Mouse (Mus musculus) embryonic facial prominence, embryonic 10.5 days (tissue): ENCODE results near the gene Cxcl10. TPM values are rescaled to one million over a fixed set of nuclear protein-coding genes. Genes with fewer than 3 reads are reported as not detected.

Source experiments
- DNase-seq: peaks from one replicate; pipeline ENCODE4 v3.0.0-alpha.2; 2017; ENCODE audit warnings: low spot score
- H3K27ac ChIP-seq: fragments of 300-500 bp; sonication (generic); replicated peaks from 2 replicates; pipeline ENCODE4 v1.5.1; 2016; ENCODE audit warnings: mild to moderate bottlenecking
- H3K27me3 ChIP-seq: fragments of 300-500 bp; sonication (generic); replicated peaks from 2 replicates; pipeline ENCODE4 v1.6.1; 2016; ENCODE audit warnings: low read depth, mild to moderate bottlenecking; ENCODE audit not compliant: poor library complexity, severe bottlenecking
- H3K36me3 ChIP-seq: fragments of 300-500 bp; sonication (generic); replicated peaks from 2 replicates; pipeline ENCODE4 v1.6.1; 2016; ENCODE audit warnings: mild to moderate bottlenecking, moderate library complexity
- H3K4me1 ChIP-seq: fragments of 300-500 bp; sonication (generic); 2 replicates; pipeline ENCODE4 v1.6.1; 2016
- H3K4me3 ChIP-seq: fragments of 300-500 bp; sonication (generic); 2 replicates; pipeline ENCODE4 v1.5.1; 2016; ENCODE audit warnings: mild to moderate bottlenecking, moderate library complexity
- H3K9me3 ChIP-seq: fragments of 300-500 bp; sonication (generic); 2 replicates; pipeline ENCODE4 v1.6.1; 2016; ENCODE audit warnings: mild to moderate bottlenecking
- WGBS: fragments of 180-500 bp; shearing (Covaris S2); methylation state at CpG from one replicate; pipeline ENCODE4 v1.1.7; 2016; 5-methylcytosine and 5-hydroxymethylcytosine counted together
- polyA plus RNA-seq: library from polyadenylated mRNA; unstranded; fragments of >200 nt; fragmentation: Nextera tagmentation; extraction: Ambion mirVana; gene quantifications from 2 replicates; pipeline ENCODE4 v1.2.1, GENCODE M21; 2016

Gene Cxcl10
- polyA plus RNA-seq, 1 experiment from 2014 or later = 0.14 TPM

DNA sequence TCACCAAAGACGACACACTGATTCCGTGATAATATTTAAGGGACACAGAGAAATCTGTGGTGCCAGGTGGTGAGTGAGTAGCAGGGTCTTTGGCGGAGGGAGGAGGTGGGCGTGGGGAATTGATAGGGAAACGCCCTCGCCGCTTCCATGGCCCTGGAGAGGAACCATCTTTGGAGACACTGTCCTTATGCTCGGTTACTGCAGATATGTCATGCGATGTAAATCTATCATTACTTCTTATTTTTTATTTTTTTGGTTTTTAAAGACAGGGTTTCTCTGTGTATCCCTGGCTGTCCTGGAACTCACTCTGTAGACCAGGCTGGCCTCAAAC, 33.6 kb upstream of the Cxcl10 start:
- WGBS = 64% methylated on average over 9 of the region's 9 CpGs
- Histone ChIP-seq H3K36me3 (no peaks in the 10 kb centered on the region), H3K27me3 (no peaks in the 10 kb centered on the region), H3K27ac (no peak overlapping the region), H3K4me1 (0 out of 2 replicates have a peak, but pooled peaks cover 6% of the 10 kb centered on the region), H3K9me3 (no peaks in the 10 kb centered on the region), H3K4me3 (no peak overlapping the region)
- no peak for DNase-seq

- WGBS = 40% methylated on average over 12 of the region's 12 CpGs
Measured at GRCm38 (mm10) chr5:92381550-92382348, 33.1 kb upstream of the Cxcl10 start.

DNA sequence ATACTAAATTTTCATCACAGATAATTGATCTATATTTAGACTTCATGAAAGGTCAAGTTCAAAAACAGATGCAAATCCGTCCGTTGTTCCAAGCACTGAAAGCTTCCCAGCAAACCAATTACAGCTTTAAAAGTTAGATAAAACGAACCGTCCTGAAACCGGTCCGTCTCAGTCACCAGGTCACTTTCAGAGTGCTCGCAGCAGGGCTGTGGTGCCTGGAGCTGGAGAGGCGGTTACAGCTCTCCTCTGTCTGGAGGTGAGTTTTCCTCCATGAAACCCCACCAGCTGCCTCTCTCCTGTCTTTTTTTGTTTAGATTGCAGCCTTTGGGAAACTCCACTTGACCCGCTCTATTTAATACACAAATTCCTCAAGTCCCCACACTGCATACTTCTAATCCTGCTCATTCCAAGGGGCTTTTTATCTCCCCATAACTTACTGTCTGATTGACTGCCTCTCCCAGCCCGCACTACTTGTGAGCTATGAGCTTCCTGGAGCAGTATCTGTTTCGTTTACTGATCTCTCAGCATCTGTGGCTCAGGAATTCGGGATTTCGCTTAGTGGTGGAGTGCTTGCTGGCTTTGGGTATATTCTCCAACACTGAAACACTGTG, 28.2 kb upstream of the Cxcl10 start:
- Histone ChIP-seq H3K27ac (peak overlapping the region; percentile 24; the same call in 1 of the 2 replicates), H3K4me1 (peaks cover 15% of the 10 kb centered on the region), H3K36me3 (no peaks in the 10 kb centered on the region), H3K4me3 (no peak overlapping the region), H3K27me3 (0 out of 2 replicates have a peak, but pooled peaks cover 4% of the 10 kb centered on the region), H3K9me3 (no peaks in the 10 kb centered on the region)
- no peak for DNase-seq
- WGBS = 38% methylated on average over 13 of the region's 13 CpGs

More at GRCm38 (mm10) chr5:92381550-92382348, 33.1 kb upstream of the Cxcl10 start:
- H3K4me3 ChIP-seq = no peak overlapping the region
- H3K36me3 ChIP-seq = no peaks in the 10 kb centered on the region
- no peaks in the 10 kb centered on the region for H3K27me3 ChIP-seq
- peaks cover 10% of the 10 kb centered on the region; the same call in 1 of the 2 replicates for H3K4me1 ChIP-seq
- no peak overlapping the region for H3K27ac ChIP-seq
- H3K9me3 ChIP-seq = no peaks in the 10 kb centered on the region
- peak; percentile 74 for DNase-seq

- Histone ChIP-seq H3K9me3 (no peaks in the 10 kb centered on the region), H3K36me3 (no peaks in the 10 kb centered on the region), H3K27ac (no peak overlapping the region), H3K4me1 (peaks cover 18% of the 10 kb centered on the region), H3K4me3 (no peak overlapping the region), H3K27me3 (0 out of 2 replicates have a peak, but pooled peaks cover 4% of the 10 kb centered on the region)
- WGBS = 86% methylated on average over 17 of the region's 17 CpGs
- no peak for DNase-seq
Measured at GRCm38 (mm10) chr5:92375368-92375767, 26.7 kb upstream of the Cxcl10 start.

DNA sequence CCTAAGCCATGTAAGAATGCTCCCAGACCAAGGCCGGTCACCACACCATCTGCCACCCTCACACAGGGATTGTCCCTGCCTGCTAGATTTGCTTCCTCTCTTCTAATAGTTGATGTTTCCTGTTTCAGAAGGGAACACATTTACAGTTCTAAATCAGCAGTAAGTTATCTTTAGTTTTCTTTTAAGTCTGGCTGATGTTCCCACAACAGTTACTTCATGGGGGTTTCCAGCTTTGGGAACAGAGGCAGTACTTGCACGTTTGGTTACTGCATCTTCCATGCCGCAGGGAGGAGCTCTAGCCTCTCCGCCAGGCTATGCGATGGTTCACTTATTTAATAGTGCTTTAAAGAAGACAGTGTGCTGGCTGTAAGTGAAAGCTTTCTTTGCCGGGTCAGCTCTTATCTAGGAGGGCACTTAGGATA, 26.0 kb upstream of the Cxcl10 start:
- peaks cover 18% of the 10 kb centered on the region for H3K4me1 ChIP-seq
- no peak overlapping the region for H3K27ac ChIP-seq
- H3K9me3 ChIP-seq = no peaks in the 10 kb centered on the region
- no peaks in the 10 kb centered on the region for H3K36me3 ChIP-seq
- DNase-seq = no peak
- H3K27me3 ChIP-seq = 0 out of 2 replicates have a peak, but pooled peaks cover 4% of the 10 kb centered on the region
- WGBS = 78% methylated on average over 6 of the region's 6 CpGs
- no peak overlapping the region for H3K4me3 ChIP-seq

DNA sequence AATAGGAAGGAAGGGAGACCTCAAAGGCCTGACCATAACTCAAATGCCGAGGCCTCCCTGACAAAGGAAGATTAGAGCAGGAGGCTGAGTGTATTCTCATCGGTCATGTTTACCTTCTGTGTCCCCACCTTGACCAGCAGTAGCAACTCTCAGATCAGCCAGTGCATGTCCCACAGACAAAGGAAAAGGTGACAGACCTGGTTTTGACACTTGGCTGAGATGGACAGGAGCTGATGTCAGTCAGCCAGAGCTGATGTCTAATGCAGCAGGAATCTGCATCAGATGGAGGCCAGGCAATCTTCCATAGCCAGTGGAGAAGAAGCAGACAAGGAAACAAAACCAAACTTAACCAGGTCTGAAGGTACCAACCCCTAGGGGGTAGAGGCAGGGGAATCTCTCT, 23.9 kb upstream of the Cxcl10 start:
- Histone ChIP-seq H3K4me1 (peaks cover 20% of the 10 kb centered on the region), H3K4me3 (no peak overlapping the region), H3K27me3 (0 out of 2 replicates have a peak, but pooled peaks cover 4% of the 10 kb centered on the region), H3K27ac (no peak overlapping the region), H3K9me3 (no peaks in the 10 kb centered on the region), H3K36me3 (no peaks in the 10 kb centered on the region)
- 75% methylated on average over 2 of the region's 2 CpGs for WGBS
- DNase-seq = no peak

- 65% methylated on average over 14 of the region's 14 CpGs for WGBS
- H3K27ac ChIP-seq = no peak overlapping the region
Measured at GRCm38 (mm10) chr5:92371361-92371976, 22.8 kb upstream of the Cxcl10 start.

DNA sequence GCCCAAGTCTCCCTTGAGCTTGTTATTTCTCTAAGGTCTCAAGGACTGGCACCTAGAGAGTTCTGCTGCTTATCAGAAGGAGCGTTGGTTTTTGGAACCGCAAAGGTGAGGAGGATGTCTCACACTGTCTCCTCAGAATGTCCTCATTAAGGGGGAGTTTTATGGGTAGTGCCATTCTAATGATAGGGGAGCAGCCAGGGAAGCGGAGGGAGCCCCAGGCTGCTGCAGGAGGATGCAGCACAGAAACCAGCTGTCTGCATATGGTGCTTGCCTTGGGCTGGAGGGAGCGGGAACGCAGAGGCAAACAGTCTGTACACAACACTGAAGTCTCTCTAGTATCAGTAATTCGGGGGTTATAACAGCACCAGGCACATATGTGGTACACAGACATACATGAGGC, 22.2 kb upstream of the Cxcl10 start:
- Histone ChIP-seq H3K27me3 (0 out of 2 replicates have a peak, but pooled peaks cover 2% of the 10 kb centered on the region), H3K36me3 (no peaks in the 10 kb centered on the region), H3K4me1 (peaks cover 8% of the 10 kb centered on the region), H3K9me3 (no peaks in the 10 kb centered on the region), H3K4me3 (no peak overlapping the region), H3K27ac (no peak overlapping the region)
- WGBS = 84% methylated on average over 6 of the region's 6 CpGs
- DNase-seq = no peak

More at GRCm38 (mm10) chr5:92371361-92371976, 22.8 kb upstream of the Cxcl10 start:
- H3K4me3 ChIP-seq = no peak overlapping the region
- 0 out of 2 replicates have a peak, but pooled peaks cover 4% of the 10 kb centered on the region for H3K27me3 ChIP-seq
- H3K4me1 ChIP-seq = peaks cover 12% of the 10 kb centered on the region
- DNase-seq = no peak
- no peaks in the 10 kb centered on the region for H3K9me3 ChIP-seq
- H3K36me3 ChIP-seq = no peaks in the 10 kb centered on the region

GRCm38 (mm10) chr5:92370392-92370791, 21.7 kb upstream of the Cxcl10 start:
- H3K4me1 ChIP-seq = peaks cover 5% of the 10 kb centered on the region; the same call in 1 of the 2 replicates
- H3K27ac ChIP-seq = no peak overlapping the region
- H3K4me3 ChIP-seq = no peak overlapping the region
- DNase-seq = no peak
- no peaks in the 10 kb centered on the region for H3K9me3 ChIP-seq
- H3K27me3 ChIP-seq = 0 out of 2 replicates have a peak, but pooled peaks cover 4% of the 10 kb centered on the region
- 88% methylated on average over 6 of the region's 6 CpGs for WGBS
- H3K36me3 ChIP-seq = no peaks in the 10 kb centered on the region

GRCm38 (mm10) chr5:92369151-92369994, 20.7 kb upstream of the Cxcl10 start:
- H3K27ac ChIP-seq = no peak overlapping the region
- 0 out of 2 replicates have a peak, but pooled peaks cover 5% of the 10 kb centered on the region for H3K27me3 ChIP-seq
- no peaks in the 10 kb centered on the region for H3K9me3 ChIP-seq
- no peaks in the 10 kb centered on the region for H3K36me3 ChIP-seq
- no peak for DNase-seq
- H3K4me3 ChIP-seq = no peak overlapping the region
- WGBS = 81% methylated on average over 13 of the region's 13 CpGs
- peaks cover 5% of the 10 kb centered on the region; the same call in 1 of the 2 replicates for H3K4me1 ChIP-seq

DNA sequence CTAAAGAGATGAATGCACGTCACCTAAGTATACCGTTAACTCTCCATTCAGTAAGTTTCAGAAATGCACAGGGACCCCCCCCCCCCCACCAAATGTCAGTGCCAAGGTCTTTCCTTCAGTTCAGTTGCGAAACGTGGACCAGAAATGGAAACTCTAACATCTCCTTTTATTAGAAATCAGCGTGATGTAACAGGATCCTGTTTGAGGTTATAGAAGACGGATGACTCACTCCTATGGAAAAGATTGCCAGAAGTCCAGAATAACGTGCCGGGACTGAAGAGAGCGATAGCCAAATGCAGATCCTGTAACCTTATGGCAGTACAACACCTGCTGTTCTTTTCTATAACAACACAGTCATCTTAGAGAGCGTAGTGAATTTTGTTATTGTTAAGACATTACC, 19.7 kb upstream of the Cxcl10 start:
- 87% methylated on average over 10 of the region's 10 CpGs for whole genome bisulfite sequencing
- H3K9me3 ChIP-seq = no peaks in the 10 kb centered on the region
- DNase-seq = no peak
- 0 out of 2 replicates have a peak, but pooled peaks cover 5% of the 10 kb centered on the region for H3K27me3 ChIP-seq
- no peaks in the 10 kb centered on the region for H3K36me3 ChIP-seq
- H3K4me3 ChIP-seq = no peak overlapping the region
- H3K4me1 ChIP-seq = peaks cover 5% of the 10 kb centered on the region; the same call in 1 of the 2 replicates
- no peak overlapping the region for H3K27ac ChIP-seq

DNA sequence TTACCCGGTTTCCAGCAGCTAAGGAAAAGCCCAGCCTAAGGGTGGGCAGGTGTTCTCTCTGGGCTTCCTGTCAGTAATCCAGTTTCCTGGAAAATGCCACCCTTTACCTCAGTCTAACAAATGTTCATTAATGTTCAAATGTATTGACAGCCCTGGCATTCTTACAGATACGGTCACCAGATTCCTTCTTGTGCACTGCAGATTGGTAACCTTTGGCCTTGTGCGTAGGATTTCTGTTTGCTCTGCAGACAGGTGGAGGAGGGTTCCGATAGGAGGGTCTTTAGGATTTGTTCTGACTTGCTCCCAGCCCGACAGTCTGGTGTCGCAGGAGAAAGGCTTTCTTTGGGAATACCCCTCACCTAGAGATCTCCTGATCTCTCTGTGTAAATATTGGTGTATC, 17.9 kb upstream of the Cxcl10 start:
- H3K9me3 ChIP-seq = no peaks in the 10 kb centered on the region
- no peak for DNase-seq
- H3K27ac ChIP-seq = no peak overlapping the region
- H3K4me3 ChIP-seq = no peak overlapping the region
- H3K27me3 ChIP-seq = 0 out of 2 replicates have a peak, but pooled peaks cover 5% of the 10 kb centered on the region
- 75% methylated on average over 6 of the region's 6 CpGs for WGBS
- no peaks in the 10 kb centered on the region for H3K36me3 ChIP-seq
- peaks cover 5% of the 10 kb centered on the region; the same call in 1 of the 2 replicates for H3K4me1 ChIP-seq
